ENCODE assay signal across 19 mouse cellular contexts in the genomic region with DNA sequence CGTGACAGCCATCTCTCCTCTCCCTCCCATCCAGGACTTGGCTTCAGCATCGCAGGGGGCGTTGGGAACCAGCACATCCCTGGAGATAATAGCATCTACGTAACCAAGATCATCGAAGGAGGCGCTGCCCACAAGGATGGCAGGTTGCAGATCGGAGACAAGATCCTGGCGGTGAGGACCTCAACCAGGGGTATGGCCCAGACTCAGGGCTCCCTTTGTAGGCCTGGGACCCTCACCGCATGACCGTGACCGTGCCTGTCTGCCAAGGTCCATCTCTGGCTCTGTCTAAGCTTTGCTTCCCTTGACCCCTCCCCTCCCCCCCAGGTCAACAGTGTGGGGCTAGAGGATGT. TPM values are rescaled to one million over a fixed set of nuclear protein-coding genes. Genes with fewer than 3 reads are reported as not detected.
DNase-seq lines count a peak whose midpoint lies in the region; ATAC-seq lines count a peak whose summit lies in the region.
"Had no signal": no experiment of that assay in that cellular context is flagged by ENCODE, and none has a peak within 500 bp of the region (broad histone marks: within the 10 kb centered on the region; RNA-seq: fewer than 3 reads in every experiment).

No protein-coding gene starts in this region.

- ATAC-seq in forebrain, embryonic 12.5 days (ENCODE audit: low FRiP score) = no peak
- ATAC-seq in forebrain, embryonic 14.5 days = no peak
- ATAC-seq in hindbrain, embryonic 11.5 days (ENCODE audit: low FRiP score) = no peak
- no peak for ATAC-seq in midbrain, embryonic 12.5 days (ENCODE audit: low FRiP score, low read depth)
- no peak for ATAC-seq in midbrain, embryonic 13.5 days
- ATAC-seq: hindbrain, embryonic 16.5 days; inflammation-experienced regulatory T-cells, adult 6 months; intestine, postnatal 0 days had no signal

- 0 out of 2 replicates have a peak overlapping the region, but pooled peaks have one; percentile 67 for H3K4me2 ChIP-seq in forebrain, embryonic 12.5 days
- H3K4me2 ChIP-seq in forebrain, embryonic 14.5 days (ENCODE audit: low read length) = no peak overlapping the region
- H3K4me2 ChIP-seq in hindbrain, embryonic 11.5 days (replicated peaks; ENCODE audit: low read depth, low read length) = no peak overlapping the region
- no peak overlapping the region for H3K4me2 ChIP-seq in midbrain, embryonic 12.5 days (replicated peaks)
- H3K4me2 ChIP-seq in midbrain, embryonic 13.5 days (replicated peaks) = no peak overlapping the region; the same call in 1 of the 2 replicates
- H3K4me2 ChIP-seq: embryonic facial prominence, embryonic 13.5 days; heart, embryonic 11.5 days; heart, embryonic 15.5 days had no signal

- H3K36me3 ChIP-seq in forebrain, embryonic 12.5 days (replicated peaks) = peaks cover 39% of the 10 kb centered on the region
- peaks cover 43% of the 10 kb centered on the region for H3K36me3 ChIP-seq in forebrain, embryonic 14.5 days (ENCODE audit: control insufficient read depth, insufficient read depth, low read length)
- peaks cover 48% of the 10 kb centered on the region for H3K36me3 ChIP-seq in hindbrain, embryonic 10.5 days
- peaks cover 10% of the 10 kb centered on the region for H3K36me3 ChIP-seq in hindbrain, embryonic 11.5 days (ENCODE audit: control insufficient read depth, insufficient read depth, low read length)
- peaks cover 30% of the 10 kb centered on the region for H3K36me3 ChIP-seq in midbrain, embryonic 12.5 days
- H3K36me3 ChIP-seq in midbrain, embryonic 13.5 days = peaks cover 45% of the 10 kb centered on the region

- H3K27me3 ChIP-seq in forebrain, embryonic 12.5 days = no peaks in the 10 kb centered on the region
- H3K27me3 ChIP-seq in forebrain, embryonic 14.5 days (replicated peaks; ENCODE audit: control insufficient read depth, insufficient read depth, low read length) = no peaks in the 10 kb centered on the region
- H3K27me3 ChIP-seq in hindbrain, embryonic 10.5 days (ENCODE audit: insufficient read depth, poor library complexity, severe bottlenecking) = no peaks in the 10 kb centered on the region
- no peaks in the 10 kb centered on the region for H3K27me3 ChIP-seq in hindbrain, embryonic 11.5 days (ENCODE audit: control insufficient read depth, insufficient read depth, low read length)
- H3K27me3 ChIP-seq in midbrain, embryonic 12.5 days = no peaks in the 10 kb centered on the region
- H3K27me3 ChIP-seq in midbrain, embryonic 13.5 days = no peaks in the 10 kb centered on the region
- H3K27me3 ChIP-seq: embryonic facial prominence, embryonic 13.5 days; heart, embryonic 15.5 days had no signal

- no peak overlapping the region for H3K9ac ChIP-seq in forebrain, embryonic 12.5 days
- no peak overlapping the region for H3K9ac ChIP-seq in forebrain, embryonic 14.5 days (ENCODE audit: low read length)
- H3K9ac ChIP-seq in hindbrain, embryonic 11.5 days (ENCODE audit: low read depth, low read length) = no peak overlapping the region
- no peak overlapping the region for H3K9ac ChIP-seq in midbrain, embryonic 12.5 days (replicated peaks)
- H3K9ac ChIP-seq in midbrain, embryonic 13.5 days (replicated peaks) = no peak overlapping the region
- H3K9ac ChIP-seq: embryonic facial prominence, embryonic 13.5 days; heart, embryonic 15.5 days had no signal

- H3K4me1 ChIP-seq in forebrain, embryonic 12.5 days = peaks cover 44% of the 10 kb centered on the region
- H3K4me1 ChIP-seq in forebrain, embryonic 14.5 days (ENCODE audit: control insufficient read depth, insufficient read depth, low read length) = peaks cover 38% of the 10 kb centered on the region
- peaks cover 54% of the 10 kb centered on the region for H3K4me1 ChIP-seq in hindbrain, embryonic 10.5 days (replicated peaks)
- H3K4me1 ChIP-seq in hindbrain, embryonic 11.5 days (replicated peaks; ENCODE audit: control insufficient read depth, insufficient read depth, low read length) = peaks cover 29% of the 10 kb centered on the region
- H3K4me1 ChIP-seq in midbrain, embryonic 12.5 days = peaks cover 44% of the 10 kb centered on the region
- peaks cover 47% of the 10 kb centered on the region for H3K4me1 ChIP-seq in midbrain, embryonic 13.5 days (replicated peaks)

- no peak overlapping the region for H3K27ac ChIP-seq in forebrain, embryonic 12.5 days
- H3K27ac ChIP-seq in forebrain, embryonic 14.5 days (ENCODE audit: low read depth, low read length) = no peak overlapping the region
- 0 out of 2 replicates have a peak overlapping the region, but pooled peaks have one; percentile 90 for H3K27ac ChIP-seq in hindbrain, embryonic 10.5 days
- no peak overlapping the region for H3K27ac ChIP-seq in hindbrain, embryonic 11.5 days (ENCODE audit: low read depth, low read length)
- H3K27ac ChIP-seq in midbrain, embryonic 12.5 days (replicated peaks) = peak overlapping the region; percentile 15; the same call in 1 of the 2 replicates
- H3K27ac ChIP-seq in midbrain, embryonic 13.5 days = no peak overlapping the region
- H3K27ac ChIP-seq: embryonic facial prominence, embryonic 13.5 days; heart, adult 2 months; heart, embryonic 15.5 days had no signal

- no peak overlapping the region for H3K4me3 ChIP-seq in forebrain, embryonic 12.5 days (replicated peaks)
- no peak overlapping the region for H3K4me3 ChIP-seq in forebrain, embryonic 14.5 days (ENCODE audit: low read depth, low read length)
- no peak overlapping the region for H3K4me3 ChIP-seq in hindbrain, embryonic 10.5 days
- H3K4me3 ChIP-seq in hindbrain, embryonic 11.5 days (ENCODE audit: low read depth, low read length) = no peak overlapping the region
- H3K4me3 ChIP-seq in midbrain, embryonic 12.5 days = no peak overlapping the region
- no peak overlapping the region for H3K4me3 ChIP-seq in midbrain, embryonic 13.5 days (replicated peaks)
- H3K4me3 ChIP-seq: embryonic facial prominence, embryonic 13.5 days; heart, adult 2 months; heart, embryonic 15.5 days had no signal

- WGBS in forebrain, embryonic 12.5 days = 96% methylated on average over 11 of the region's 11 CpGs
- 95% methylated on average over 11 of the region's 11 CpGs for WGBS in forebrain, embryonic 14.5 days
- 93% methylated on average over 11 of the region's 11 CpGs for WGBS in hindbrain, embryonic 10.5 days
- WGBS in hindbrain, embryonic 11.5 days = 98% methylated on average over 11 of the region's 11 CpGs
- WGBS in midbrain, embryonic 12.5 days = 97% methylated on average over 11 of the region's 11 CpGs
- 95% methylated on average over 11 of the region's 11 CpGs for WGBS in midbrain, embryonic 13.5 days

- DNase-seq in forebrain, embryonic 14.5 days (ENCODE audit: low spot score) = no peak
- DNase-seq in hindbrain, embryonic 10.5 days (ENCODE audit: low spot score) = no peak
- DNase-seq in hindbrain, embryonic 11.5 days (ENCODE audit: low spot score) = no peak
- DNase-seq: adrenal gland, adult 2 months; adrenal gland, postnatal 25 days; cerebellum, adult 2 months; cerebellum, postnatal 25 days; gastrocnemius, postnatal 10 days; heart, adult 2 months; kidney, adult 8-10 months had no signal

- no peaks in the 10 kb centered on the region for H3K9me3 ChIP-seq in forebrain, embryonic 12.5 days
- H3K9me3 ChIP-seq in forebrain, embryonic 14.5 days (replicated peaks; ENCODE audit: control insufficient read depth, low read length) = no peaks in the 10 kb centered on the region
- no peaks in the 10 kb centered on the region for H3K9me3 ChIP-seq in hindbrain, embryonic 10.5 days
- H3K9me3 ChIP-seq in hindbrain, embryonic 11.5 days (ENCODE audit: control insufficient read depth, low read length) = no peaks in the 10 kb centered on the region
- H3K9me3 ChIP-seq in midbrain, embryonic 12.5 days = no peaks in the 10 kb centered on the region
- H3K9me3 ChIP-seq in midbrain, embryonic 13.5 days = no peaks in the 10 kb centered on the region
- H3K9me3 ChIP-seq: embryonic facial prominence, embryonic 13.5 days; heart, embryonic 15.5 days had no signal

RNA-seq across cellular contexts. Expression of a gene that starts 14.6 kb away (rescaled TPM):
- 20.3 and 24.9 TPM in 2 replicates for polyA plus RNA-seq in forebrain, embryonic 12.5 days (2016; fragmentation: Nextera tagmentation; extraction: Ambion mirVana)
- polyA plus RNA-seq in forebrain, embryonic 14.5 days (2014; fragmentation: Nextera tagmentation; extraction: Ambion mirVana) = 19.3 and 21.0 TPM in 2 replicates
- polyA plus RNA-seq in hindbrain, embryonic 10.5 days (2016; fragmentation: Nextera tagmentation; extraction: Ambion mirVana) = 16.4 and 19.9 TPM in 2 replicates
- polyA plus RNA-seq in hindbrain, embryonic 11.5 days (2014; fragmentation: Nextera tagmentation; extraction: Ambion mirVana) = 13.2 and 18.7 TPM in 2 replicates
- polyA plus RNA-seq in midbrain, embryonic 12.5 days (2016; fragmentation: Nextera tagmentation; extraction: Ambion mirVana) = 23.9 and 30.2 TPM in 2 replicates
- polyA plus RNA-seq in midbrain, embryonic 13.5 days (2015; fragmentation: Nextera tagmentation; extraction: Ambion mirVana) = 34.9 and 37.2 TPM in 2 replicates

RNA-seq across cellular contexts. Expression of a gene that starts 16.1 kb away (rescaled TPM):
- polyA plus RNA-seq in forebrain, embryonic 12.5 days (2016; fragmentation: Nextera tagmentation; extraction: Ambion mirVana) = 43.5 and 48.4 TPM in 2 replicates
- 53.3 and 58.4 TPM in 2 replicates for polyA plus RNA-seq in forebrain, embryonic 14.5 days (2014; fragmentation: Nextera tagmentation; extraction: Ambion mirVana)
- 44.9 and 51.7 TPM in 2 replicates for polyA plus RNA-seq in hindbrain, embryonic 10.5 days (2016; fragmentation: Nextera tagmentation; extraction: Ambion mirVana)
- polyA plus RNA-seq in hindbrain, embryonic 11.5 days (2014; fragmentation: Nextera tagmentation; extraction: Ambion mirVana) = 45.1 and 52.1 TPM in 2 replicates
- 50.7 and 57.9 TPM in 2 replicates for polyA plus RNA-seq in midbrain, embryonic 12.5 days (2016; fragmentation: Nextera tagmentation; extraction: Ambion mirVana)
- 48.4 and 51.7 TPM in 2 replicates for polyA plus RNA-seq in midbrain, embryonic 13.5 days (2015; fragmentation: Nextera tagmentation; extraction: Ambion mirVana)

RNA-seq across cellular contexts. Expression of a gene that starts 22.6 kb away (rescaled TPM):
- polyA plus RNA-seq in forebrain, embryonic 12.5 days (2016; fragmentation: Nextera tagmentation; extraction: Ambion mirVana) = 0.63 and 0.75 TPM in 2 replicates
- 2.0 and 2.1 TPM in 2 replicates for polyA plus RNA-seq in forebrain, embryonic 14.5 days (2014; fragmentation: Nextera tagmentation; extraction: Ambion mirVana)
- 0.68 and 1.3 TPM in 2 replicates for polyA plus RNA-seq in hindbrain, embryonic 10.5 days (2016; fragmentation: Nextera tagmentation; extraction: Ambion mirVana)
- 0.29 and 0.40 TPM in 2 replicates for polyA plus RNA-seq in hindbrain, embryonic 11.5 days (2014; fragmentation: Nextera tagmentation; extraction: Ambion mirVana)
- polyA plus RNA-seq in midbrain, embryonic 12.5 days (2016; fragmentation: Nextera tagmentation; extraction: Ambion mirVana) = 0.33 and 0.89 TPM in 2 replicates
- 0.97 and 1.1 TPM in 2 replicates for polyA plus RNA-seq in midbrain, embryonic 13.5 days (2015; fragmentation: Nextera tagmentation; extraction: Ambion mirVana)
- polyA plus RNA-seq: heart, adult 2 months; heart, embryonic 15.5 days; inflammation-experienced regulatory T-cells, adult 6 months; intestine, postnatal 0 days had no signal

RNA-seq across cellular contexts. Expression of a gene that starts 30.9 kb away (rescaled TPM):
- polyA plus RNA-seq in forebrain, embryonic 12.5 days (2016; fragmentation: Nextera tagmentation; extraction: Ambion mirVana) = 45.2 and 46.6 TPM in 2 replicates
- 19.7 and 25.7 TPM in 2 replicates for polyA plus RNA-seq in forebrain, embryonic 14.5 days (2014; fragmentation: Nextera tagmentation; extraction: Ambion mirVana)
- 50.3 and 51.8 TPM in 2 replicates for polyA plus RNA-seq in hindbrain, embryonic 10.5 days (2016; fragmentation: Nextera tagmentation; extraction: Ambion mirVana)
- polyA plus RNA-seq in hindbrain, embryonic 11.5 days (2014; fragmentation: Nextera tagmentation; extraction: Ambion mirVana) = 24.6 and 27.2 TPM in 2 replicates
- polyA plus RNA-seq in midbrain, embryonic 12.5 days (2016; fragmentation: Nextera tagmentation; extraction: Ambion mirVana) = 45.3 and 49.2 TPM in 2 replicates
- 27.6 and 35.4 TPM in 2 replicates for polyA plus RNA-seq in midbrain, embryonic 13.5 days (2015; fragmentation: Nextera tagmentation; extraction: Ambion mirVana)

RNA-seq across cellular contexts. Expression of a gene that starts 35.7 kb away (rescaled TPM):
- 91.3 and 99.1 TPM in 2 replicates for polyA plus RNA-seq in forebrain, embryonic 12.5 days (2016; fragmentation: Nextera tagmentation; extraction: Ambion mirVana)
- 49.4 and 49.6 TPM in 2 replicates for polyA plus RNA-seq in forebrain, embryonic 14.5 days (2014; fragmentation: Nextera tagmentation; extraction: Ambion mirVana)
- polyA plus RNA-seq in hindbrain, embryonic 10.5 days (2016; fragmentation: Nextera tagmentation; extraction: Ambion mirVana) = 93.7 and 98.1 TPM in 2 replicates
- 56.7 and 57.5 TPM in 2 replicates for polyA plus RNA-seq in hindbrain, embryonic 11.5 days (2014; fragmentation: Nextera tagmentation; extraction: Ambion mirVana)
- polyA plus RNA-seq in midbrain, embryonic 12.5 days (2016; fragmentation: Nextera tagmentation; extraction: Ambion mirVana) = 89.4 and 96.5 TPM in 2 replicates
- polyA plus RNA-seq in midbrain, embryonic 13.5 days (2015; fragmentation: Nextera tagmentation; extraction: Ambion mirVana) = 74.2 and 82.2 TPM in 2 replicates

Comparison
In these comparisons a context has a peak if more than half of its experiments do, and no peak if none do; other contexts are left out.
1. H3K27ac ChIP-seq: peak in hindbrain, embryonic 10.5 days (single experiment) and midbrain, embryonic 12.5 days (single experiment); none in forebrain, embryonic 12.5 days (single experiment), forebrain, embryonic 14.5 days (single experiment), hindbrain, embryonic 11.5 days (single experiment) and midbrain, embryonic 13.5 days (single experiment).